ENCODE assay signal across 19 mouse cellular contexts in the genomic region with DNA sequence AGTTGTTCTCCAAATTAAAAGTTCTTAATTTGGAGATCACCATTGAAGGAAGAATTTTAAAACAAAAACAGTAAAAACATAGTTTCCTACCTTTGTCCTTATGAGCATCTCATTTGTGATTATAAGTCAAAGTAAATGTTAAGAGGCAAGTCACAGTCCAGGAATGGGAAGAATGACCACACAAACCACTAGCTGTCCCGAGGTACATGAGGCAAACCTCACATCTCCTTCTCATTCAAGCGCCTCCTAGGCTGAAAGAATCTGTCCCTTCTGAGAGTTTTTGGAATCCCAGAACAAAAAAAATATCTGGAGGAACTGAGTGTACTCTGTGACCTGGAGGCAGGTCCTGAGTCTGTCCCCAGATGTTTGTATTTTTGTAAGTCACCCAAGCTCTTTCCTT. TPM values are rescaled to one million over a fixed set of nuclear protein-coding genes. Genes with fewer than 3 reads are reported as not detected.
DNase-seq lines count a peak whose midpoint lies in the region; ATAC-seq and TF ChIP-seq lines count a peak whose summit lies in the region.
"Had no signal": no experiment of that assay in that cellular context is flagged by ENCODE, and none has a peak within 500 bp of the region (broad histone marks: within the 10 kb centered on the region; RNA-seq: fewer than 3 reads in every experiment).

No protein-coding gene starts in this region.

- POLR2A ChIA-PET in Patski (lab: Charles Lee): interaction anchor here (1.4 kb wide), 1 partner anchor 12 kb away, joined by 5 read pairs; no protein-coding TSS in a partner anchor

- no peak for TF ChIP-seq CTCF in Patski (IDR thresholded peaks at IDR 0.05)
- no peak for TF ChIP-seq CTCF in midbrain, postnatal 0 days (IDR thresholded peaks at IDR 0.05)

- H3K27me3 ChIP-seq in Patski (no peaks in the 10 kb centered on the region), myocyte (ENCODE audit: control insufficient read depth, insufficient read depth, insufficient read length) (no peaks in the 10 kb centered on the region)
- H3K27me3 ChIP-seq in midbrain, postnatal 0 days (ENCODE audit: insufficient read depth, low read length): no peaks in the 10 kb centered on the region
- H3K27me3 ChIP-seq in midbrain, embryonic 11.5 days (ENCODE audit: control insufficient read depth, insufficient read depth, low read length): peaks cover 11% of the 10 kb centered on the region

- H3ac ChIP-seq in myocyte (ENCODE audit: control insufficient read depth, insufficient read length): no peak overlapping the region

- no peaks in the 10 kb centered on the region for H3K4me1 ChIP-seq in midbrain, postnatal 0 days (ENCODE audit: insufficient read depth, low read length)
- H3K4me1 ChIP-seq in midbrain, embryonic 11.5 days (ENCODE audit: control insufficient read depth, insufficient read depth, low read length): peaks cover 5% of the 10 kb centered on the region; the same call in 1 of the 2 replicates

- H3K4me2 ChIP-seq in myocyte (ENCODE audit: low read depth): peak overlapping the region; percentile 28
- no peak overlapping the region for H3K4me2 ChIP-seq in midbrain, postnatal 0 days (ENCODE audit: low read depth, low read length, poor library complexity, severe bottlenecking)
- no peak overlapping the region for H3K4me2 ChIP-seq in midbrain, embryonic 11.5 days
- H3K4me2 ChIP-seq: embryonic facial prominence, embryonic 12.5 days; forebrain, embryonic 12.5 days had no signal

- WGBS in midbrain, postnatal 0 days: 88% methylated on average over 2 of the region's 2 CpGs
- 85% methylated on average over 2 of the region's 2 CpGs for WGBS in midbrain, embryonic 11.5 days

- DNase-seq in 3T3-L1 (ENCODE audit: low read depth, low spot score) (peak; percentile 96), Patski (ENCODE audit: low read depth, low spot score) (no peak)
- no peak for DNase-seq in midbrain, postnatal 0 days (ENCODE audit: low spot score)
- DNase-seq in midbrain, embryonic 11.5 days (ENCODE audit: low spot score, missing footprints): no peak
- DNase-seq: adrenal gland, adult 2 months; adrenal gland, postnatal 10 days; adrenal gland, postnatal 25 days; cerebellum, adult 11 months; cerebellum, adult 18-20 months; cerebellum, adult 8-10 months; cerebellum, adult 9-11 months; cerebellum, postnatal 14 days had no signal

- H3K9me3 ChIP-seq in midbrain, postnatal 0 days (ENCODE audit: low read length): 0 out of 2 replicates have a peak, but pooled peaks cover 6% of the 10 kb centered on the region
- no peaks in the 10 kb centered on the region; the same call in 1 of the 2 replicates for H3K9me3 ChIP-seq in midbrain, embryonic 11.5 days (ENCODE audit: control insufficient read depth, low read length)

- in situ Hi-C loops in Patski (cut with MboI; ENCODE audit: low pct_unique_long_range_greater_than_20kb): no loop called here

- no peak overlapping the region for H3K27ac ChIP-seq in midbrain, postnatal 0 days (ENCODE audit: low read depth, low read length)
- no peak overlapping the region for H3K27ac ChIP-seq in midbrain, embryonic 11.5 days (ENCODE audit: low read depth, low read length)
- H3K27ac ChIP-seq: embryonic facial prominence, embryonic 10.5 days; embryonic facial prominence, embryonic 12.5 days; forebrain, embryonic 10.5 days; forebrain, embryonic 12.5 days had no signal

- no peak overlapping the region for H3K9ac ChIP-seq in midbrain, postnatal 0 days (replicated peaks; ENCODE audit: low read length, poor library complexity, severe bottlenecking)
- no peak overlapping the region for H3K9ac ChIP-seq in midbrain, embryonic 11.5 days (ENCODE audit: low read length)
- H3K9ac ChIP-seq: embryonic facial prominence, embryonic 12.5 days; forebrain, embryonic 12.5 days had no signal

- H3K36me3 ChIP-seq in myocyte (ENCODE audit: control insufficient read depth, insufficient read depth): no peaks in the 10 kb centered on the region
- H3K36me3 ChIP-seq in midbrain, postnatal 0 days (ENCODE audit: insufficient read depth, low read length): no peaks in the 10 kb centered on the region
- no peaks in the 10 kb centered on the region for H3K36me3 ChIP-seq in midbrain, embryonic 11.5 days (ENCODE audit: control insufficient read depth, insufficient read depth, low read length)
- H3K36me3 ChIP-seq: embryonic facial prominence, embryonic 10.5 days; embryonic facial prominence, embryonic 12.5 days; forebrain, embryonic 10.5 days; forebrain, embryonic 12.5 days had no signal

- peak; percentile 87 for ATAC-seq in Patski
- no peak for ATAC-seq in midbrain, postnatal 0 days (ENCODE audit: low FRiP score)
- ATAC-seq in midbrain, embryonic 11.5 days (ENCODE audit: low FRiP score): no peak
- ATAC-seq: forebrain, embryonic 14.5 days; forebrain, embryonic 16.5 days had no signal

- CTCF ChIA-PET in Patski (lab: Charles Lee): no interaction called here

- H3K79me2 ChIP-seq in myocyte (ENCODE audit: control insufficient read depth, insufficient read depth): no peaks in the 10 kb centered on the region

- H3K4me3 ChIP-seq in myocyte: no peak overlapping the region
- H3K4me3 ChIP-seq in midbrain, postnatal 0 days (ENCODE audit: low read depth, low read length): no peak overlapping the region
- no peak overlapping the region for H3K4me3 ChIP-seq in midbrain, embryonic 11.5 days (ENCODE audit: low read depth, low read length)
- H3K4me3 ChIP-seq: embryonic facial prominence, embryonic 10.5 days; embryonic facial prominence, embryonic 12.5 days; forebrain, embryonic 10.5 days; forebrain, embryonic 12.5 days had no signal

- no peak for TF ChIP-seq POLR2A in myocyte (IDR thresholded peaks at IDR 0.05; ENCODE audit: insufficient read length, low read depth)

TF ChIP-seq in myocyte, 11 proteins besides CTCF, POLR2A, EP300 and RAD21:
- TF ChIP-seq TCF3 (IDR thresholded peaks at IDR 0.05; ENCODE audit: insufficient read length, low read depth) (no peak), MYOD1 (IDR thresholded peaks at IDR 0.05; ENCODE audit: control insufficient read depth in 1 of 3, insufficient read length in 2 of 3, low read depth in 2 of 3) (no peak), USF1 (IDR thresholded peaks at IDR 0.05; ENCODE audit: low read depth) (no peak), MAX (IDR thresholded peaks at IDR 0.05; ENCODE audit: low read depth) (no peak), TCF12 (IDR thresholded peaks at IDR 0.05; ENCODE audit: insufficient read depth, poor library complexity, severe bottlenecking) (no peak), SRF (IDR thresholded peaks at IDR 0.05; ENCODE audit: control insufficient read depth, insufficient read length, low read depth) (no peak), POLR2AphosphoS2 (IDR thresholded peaks at IDR 0.05; ENCODE audit: insufficient read length, low read depth) (no peak), CEBPB (IDR thresholded peaks at IDR 0.05; ENCODE audit: insufficient read depth, poor library complexity, severe bottlenecking) (no peak), E2F4 (IDR thresholded peaks at IDR 0.05; ENCODE audit: insufficient read depth) (no peak), REST (IDR thresholded peaks at IDR 0.05; ENCODE audit: insufficient read depth, insufficient read length) (no peak), MYOG (IDR thresholded peaks at IDR 0.05; ENCODE audit: control insufficient read depth in 1 of 3, insufficient read depth in 1 of 3, insufficient read length in 2 of 3, low read depth in 2 of 3) (no peak)

RNA-seq across cellular contexts. Expression of gene Meis2, which starts 13.2 kb away (rescaled TPM):
- polyA plus RNA-seq in Patski (2021) (52.9 TPM), myocyte (2012; fragmentation: generic; extraction: Trizol) (9.3 TPM)
- 121 and 147 TPM in 2 replicates for total RNA-seq in midbrain, postnatal 0 days (2014; rRNA removed)
- 52.1 and 58.3 TPM in 2 replicates for polyA plus RNA-seq in midbrain, postnatal 0 days (2015; fragmentation: Nextera tagmentation; extraction: Ambion mirVana)
- 52.2 and 56.5 TPM in 2 replicates for polyA plus RNA-seq in midbrain, embryonic 11.5 days (2014; fragmentation: Nextera tagmentation; extraction: Ambion mirVana)
